Mouse (Mus musculus) testis, adult 2 months (tissue): ENCODE data around the gene Plscr3.

Experiments
- CTCF ChIP-seq: fragments of 200-500 bp; IDR thresholded peaks from 2 replicates; pipeline ENCODE4 v1.5.1; 2012; ENCODE audit warnings: low read depth, mild to moderate bottlenecking, inconsistent platforms, low read length, moderate library complexity; ENCODE audit not compliant: control insufficient read depth, insufficient read depth, insufficient replicate concordance
- POLR2A ChIP-seq: fragments of 200-500 bp; IDR thresholded peaks from 2 replicates; pipeline ENCODE4 v1.6.1; 2012; ENCODE audit warnings: low read depth, mild to moderate bottlenecking, inconsistent platforms, low read length, moderate library complexity; ENCODE audit not compliant: control insufficient read depth

DNA sequence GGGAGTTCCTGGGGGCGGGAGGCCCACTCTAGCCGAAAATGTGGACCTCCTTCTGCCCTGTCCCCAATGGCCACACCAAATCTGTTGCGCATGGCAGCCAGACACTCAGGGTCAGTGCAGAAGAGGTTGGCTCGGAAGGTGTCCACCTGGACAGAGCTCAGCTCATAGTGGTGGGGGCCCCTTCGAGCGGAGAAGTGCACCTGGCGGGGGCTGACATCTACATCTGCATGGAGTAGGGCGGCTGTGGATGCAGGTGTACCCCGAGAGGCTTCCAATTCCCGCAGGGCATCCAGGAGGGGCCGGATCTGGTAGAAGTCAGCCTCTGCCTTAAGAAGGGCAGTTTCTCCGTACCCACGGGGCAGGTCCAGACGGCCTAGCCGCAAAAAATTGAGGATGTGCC lies 33.5 kb downstream of the Plscr3 start:
- TF ChIP-seq CTCF (no peak), POLR2A (no peak)
